Mouse (Mus musculus): ENCODE measurements around the gene Gtdc1.
A peak's percentile ranks its signal among the peaks of the same experiment; 100 is the strongest.

The Gtdc1 gene

GRCm38 (mm10) chr2:44924618-44925017 is 2.8 kb downstream of the Gtdc1 start:
- DNase-seq (ENCODE audit: low read depth, low spot score), result peak; percentile 9

- DNase-seq (ENCODE audit: low read depth, low spot score), result peak; percentile 52
These were observed 4.2 kb downstream of the Gtdc1 start for GRCm38 (mm10) chr2:44923056-44923883.

GRCm38 (mm10) chr2:44922500-44922899 is 5.0 kb downstream of the Gtdc1 start:
- DNase-seq (ENCODE audit: low read depth, low spot score), result no peak

- peak; percentile 65 for DNase-seq (ENCODE audit: low read depth, low spot score)
These were observed 7.0 kb downstream of the Gtdc1 start for GRCm38 (mm10) chr2:44920471-44920870.

GRCm38 (mm10) chr2:44919326-44919725 is 8.1 kb downstream of the Gtdc1 start:
- DNase-seq (ENCODE audit: low read depth, low spot score), result peak; percentile 13

DNA sequence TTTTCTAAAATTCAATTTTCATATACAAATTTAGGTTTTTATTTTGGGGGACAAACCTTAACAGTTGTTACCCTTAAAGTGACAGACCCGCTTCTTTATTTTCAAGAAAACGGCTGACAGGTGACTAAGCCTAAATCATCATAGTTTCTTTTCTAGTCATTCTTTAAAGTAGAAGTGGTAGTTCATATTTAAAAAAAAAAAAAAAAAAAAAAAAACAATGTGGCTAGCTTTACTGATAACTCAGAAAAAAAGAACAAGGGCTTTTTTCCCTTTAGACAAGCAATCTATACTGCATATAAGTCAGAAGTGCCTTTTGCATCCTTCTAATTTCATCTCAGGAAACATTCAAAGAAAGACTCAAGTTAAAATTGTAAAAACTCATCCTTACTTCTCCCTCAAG is 8.7 kb downstream of the Gtdc1 start:
- peak; percentile 19 for DNase-seq (ENCODE audit: low read depth, low spot score)

- DNase-seq (ENCODE audit: low read depth, low spot score), result no peak
These were observed 11.2 kb downstream of the Gtdc1 start for GRCm38 (mm10) chr2:44916286-44916685.

DNA sequence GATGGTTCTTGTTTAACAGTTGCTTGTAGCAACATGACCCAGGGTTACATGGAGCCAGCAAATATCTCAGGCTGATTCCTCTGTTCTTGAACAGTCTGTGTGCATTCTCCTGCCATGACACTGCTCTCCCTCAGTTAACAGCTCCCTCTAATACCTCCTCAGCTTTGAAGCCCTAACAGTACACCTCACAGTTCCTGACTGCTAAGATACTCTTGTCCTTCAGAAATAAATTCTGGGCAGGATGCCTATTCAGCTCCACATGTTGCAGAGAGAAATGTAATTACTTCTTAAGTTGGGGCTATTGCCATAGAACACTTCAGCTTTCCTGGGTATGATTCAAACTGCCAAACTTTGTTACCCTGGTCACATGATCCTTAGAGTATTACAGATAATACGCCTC is 29.7 kb downstream of the Gtdc1 start:
- peak; percentile 24 for DNase-seq (ENCODE audit: low read depth, low spot score)

GRCm38 (mm10) chr2:44873718-44874117 is 53.7 kb downstream of the Gtdc1 start:
- no peak for DNase-seq (ENCODE audit: low read depth, low spot score)

GRCm38 (mm10) chr2:44864726-44865125 is 62.7 kb downstream of the Gtdc1 start:
- peak; percentile 68 for DNase-seq (ENCODE audit: low read depth, low spot score)

DNA sequence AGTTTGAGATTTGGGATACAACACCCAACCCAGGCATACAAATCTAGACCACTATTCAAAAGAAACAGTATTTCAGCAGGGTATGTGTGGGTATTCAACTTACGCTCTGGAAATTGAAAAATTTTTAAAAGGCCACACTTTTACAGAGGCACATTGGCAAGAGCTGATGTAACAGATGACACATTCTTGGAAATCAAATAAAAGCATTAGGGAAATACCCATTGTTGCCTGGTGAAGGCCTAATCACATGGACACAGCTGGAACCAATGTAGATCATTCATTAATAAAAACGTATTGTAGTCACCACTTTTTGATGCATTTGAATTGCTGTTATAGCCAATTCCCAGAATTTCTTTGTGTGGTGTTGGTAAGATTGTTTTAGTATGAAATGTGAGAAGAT is 73.0 kb downstream of the Gtdc1 start:
- DNase-seq (ENCODE audit: low read depth, low spot score), result peak; percentile 69

DNA sequence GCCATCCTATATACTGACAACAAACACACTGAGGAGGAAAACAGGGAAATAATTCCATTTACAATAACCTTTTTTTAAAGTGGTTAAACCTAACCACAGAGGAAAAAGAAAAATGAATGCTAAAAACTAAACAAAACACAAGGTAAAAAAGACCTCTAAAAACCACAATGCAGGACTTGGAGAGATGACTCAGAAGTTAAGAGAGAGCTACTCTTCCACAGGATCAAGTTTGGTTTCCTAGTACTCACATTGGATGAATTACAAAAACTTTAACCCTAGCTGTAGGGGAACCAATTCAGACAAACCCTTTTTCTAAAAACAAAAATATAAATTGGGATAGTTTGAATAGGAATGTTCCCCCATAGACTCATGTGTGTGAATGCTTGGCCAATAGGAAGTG is 77.8 kb downstream of the Gtdc1 start:
- DNase-seq (ENCODE audit: low read depth, low spot score), result peak; percentile 61

- peak; percentile 60 for DNase-seq (ENCODE audit: low read depth, low spot score)
These were observed 79.3 kb downstream of the Gtdc1 start for GRCm38 (mm10) chr2:44848156-44848555.

DNA sequence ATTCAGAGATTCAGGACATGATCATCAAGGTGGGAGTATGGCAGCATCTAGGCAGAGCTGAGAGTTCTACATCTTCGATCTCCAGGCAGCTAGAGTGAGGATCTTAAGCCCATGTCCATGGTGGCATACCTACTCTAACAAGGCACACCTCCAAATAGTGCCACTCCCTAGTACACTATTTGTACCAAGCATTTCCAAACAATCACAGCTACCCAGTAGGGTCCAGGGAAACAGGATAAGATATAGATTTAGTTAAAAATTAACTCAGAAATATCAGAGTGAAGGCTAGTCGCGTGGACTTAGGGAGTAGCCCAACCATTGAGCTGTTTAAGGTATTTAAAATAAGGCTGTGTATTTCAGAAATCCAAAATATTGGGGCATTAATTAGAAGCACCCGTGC is 82.0 kb downstream of the Gtdc1 start:
- DNase-seq (ENCODE audit: low read depth, low spot score), result no peak

- no peak for DNase-seq (ENCODE audit: low read depth, low spot score)
These were observed 97.7 kb downstream of the Gtdc1 start for GRCm38 (mm10) chr2:44829753-44830152.

DNA sequence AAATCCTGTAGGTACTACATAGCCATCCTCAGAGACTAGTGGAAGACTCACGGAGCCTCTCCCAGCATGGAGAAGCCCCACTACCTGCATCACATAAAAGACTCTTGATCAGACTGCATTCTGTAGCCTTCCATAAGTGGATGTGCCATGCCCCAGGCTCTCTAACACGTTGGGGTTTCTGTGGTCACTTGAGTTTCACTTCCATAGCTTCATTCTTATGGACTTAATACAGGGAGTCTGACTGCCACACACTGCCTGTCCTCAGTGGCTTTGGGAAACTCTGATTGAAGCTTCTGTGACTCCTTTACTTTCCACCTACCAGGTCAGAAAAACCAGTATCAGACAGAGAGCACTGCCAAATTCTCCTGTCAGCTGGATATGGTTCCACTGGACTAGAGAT is 98.1 kb downstream of the Gtdc1 start:
- no peak for DNase-seq (ENCODE audit: low read depth, low spot score)

GRCm38 (mm10) chr2:44826609-44827008 is 100.8 kb downstream of the Gtdc1 start:
- no peak for DNase-seq (ENCODE audit: low read depth, low spot score)

DNA sequence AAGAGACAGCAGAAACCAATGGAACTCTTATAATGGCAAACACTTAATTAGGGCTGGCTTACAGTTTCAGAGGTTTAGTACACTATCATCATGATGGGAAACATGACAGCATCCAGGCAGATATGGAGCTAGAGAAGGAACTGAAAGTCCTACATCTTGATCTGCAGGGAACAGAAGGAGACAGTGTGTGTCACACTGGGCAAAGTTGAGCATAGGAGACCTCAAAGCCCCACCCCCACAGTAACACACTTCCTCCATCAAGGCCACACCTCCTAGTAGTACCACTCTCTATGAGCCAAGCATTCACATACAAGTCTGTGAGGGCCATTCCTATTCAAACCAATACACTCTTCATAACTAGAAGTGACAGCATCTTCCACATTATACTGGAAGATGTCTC is 109.7 kb downstream of the Gtdc1 start:
- no peak for DNase-seq (ENCODE audit: low read depth, low spot score)

- DNase-seq (ENCODE audit: low read depth, low spot score), result no peak
These were observed 113.7 kb downstream of the Gtdc1 start for GRCm38 (mm10) chr2:44813729-44814128.

- no peak for DNase-seq (ENCODE audit: low read depth, low spot score)
These were observed 123.0 kb downstream of the Gtdc1 start for GRCm38 (mm10) chr2:44804497-44804896.

- no peak for DNase-seq (ENCODE audit: low read depth, low spot score)
These were observed 126.1 kb downstream of the Gtdc1 start for GRCm38 (mm10) chr2:44801361-44801760.

DNA sequence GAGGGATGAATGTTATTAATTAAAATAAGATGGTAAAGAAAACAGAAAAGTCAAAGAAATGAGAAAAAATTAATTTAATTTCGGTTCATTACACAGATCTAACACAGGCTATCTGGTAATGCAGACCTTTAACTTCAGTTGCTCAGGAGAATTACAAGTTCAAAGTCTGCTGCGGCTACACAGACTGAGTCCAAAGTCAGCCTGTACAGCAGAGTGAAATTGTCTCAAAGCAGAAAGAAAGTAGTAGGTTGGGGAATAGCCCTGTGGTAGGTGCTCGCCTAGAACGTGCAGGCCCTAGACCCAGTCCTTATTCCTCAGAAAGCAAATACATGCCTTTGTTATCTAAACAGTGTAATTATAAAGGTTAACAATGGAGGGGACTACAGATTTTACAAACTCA is 135.6 kb downstream of the Gtdc1 start:
- DNase-seq (ENCODE audit: low read depth, low spot score), result no peak

DNA sequence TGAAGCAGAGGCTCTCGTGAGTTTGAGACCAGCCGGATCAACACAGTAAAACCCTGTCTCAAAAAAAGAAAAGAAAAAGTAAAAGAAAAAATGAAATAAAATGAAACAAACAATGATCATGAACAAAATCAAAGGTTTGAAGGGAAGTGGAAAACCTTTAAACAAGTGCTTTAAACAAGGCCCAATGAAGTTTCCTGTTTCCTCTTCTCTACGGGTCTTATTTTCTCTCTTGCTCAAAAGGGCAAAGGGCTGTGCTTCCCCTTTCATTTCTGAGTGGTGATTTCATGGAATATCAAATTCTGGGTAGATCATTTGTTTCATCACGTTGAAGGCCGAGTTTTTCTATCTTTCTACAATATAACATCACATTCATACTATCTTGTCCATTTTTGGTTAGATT is 136.3 kb downstream of the Gtdc1 start:
- no peak for DNase-seq (ENCODE audit: low read depth, low spot score)

GRCm38 (mm10) chr2:44782746-44783145 is 144.7 kb downstream of the Gtdc1 start:
- no peak for DNase-seq (ENCODE audit: low read depth, low spot score)

All from 3T3-L1 (cell line).